Mouse (Mus musculus) ES-E14 (cell line): ENCODE measurements around the gene Ttpal.

Experiments
- MAFK ChIP-seq: IDR thresholded peaks from 2 replicates; pipeline ENCODE4 v1.6.1; 2014; ENCODE audit warnings: mild to moderate bottlenecking, low read depth, low read length, inconsistent platforms; ENCODE audit not compliant: insufficient read depth
- ZNF384 ChIP-seq: IDR thresholded peaks from 2 replicates; pipeline ENCODE4 v1.6.1; 2012; ENCODE audit warnings: low read depth, low read length, inconsistent platforms

DNA sequence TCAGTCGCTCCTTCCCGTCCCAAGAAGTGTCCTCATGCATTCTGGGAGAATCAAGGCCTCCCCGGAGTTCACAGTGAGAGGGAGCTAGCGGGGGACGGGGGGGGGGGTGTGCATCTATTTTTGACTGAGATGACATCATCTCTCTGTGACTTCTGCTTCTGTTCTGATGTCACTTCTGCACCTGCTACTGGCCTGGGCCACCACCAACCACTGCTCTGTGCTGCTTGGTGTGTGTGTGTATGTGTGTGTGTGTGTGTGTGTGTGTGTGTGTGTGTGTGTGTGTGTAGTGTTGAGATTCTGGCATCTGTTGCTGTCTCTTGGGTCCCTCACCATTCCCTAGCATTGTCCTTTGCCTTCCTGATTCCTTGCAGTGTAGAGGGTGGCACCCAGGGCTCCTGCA, 14.6 kb upstream of the Ttpal start:
- TF ChIP-seq ZNF384 (no peak), MAFK (no peak)
